Comparison of ENCODE assay signal across 8 mouse cellular contexts in the genomic region with DNA sequence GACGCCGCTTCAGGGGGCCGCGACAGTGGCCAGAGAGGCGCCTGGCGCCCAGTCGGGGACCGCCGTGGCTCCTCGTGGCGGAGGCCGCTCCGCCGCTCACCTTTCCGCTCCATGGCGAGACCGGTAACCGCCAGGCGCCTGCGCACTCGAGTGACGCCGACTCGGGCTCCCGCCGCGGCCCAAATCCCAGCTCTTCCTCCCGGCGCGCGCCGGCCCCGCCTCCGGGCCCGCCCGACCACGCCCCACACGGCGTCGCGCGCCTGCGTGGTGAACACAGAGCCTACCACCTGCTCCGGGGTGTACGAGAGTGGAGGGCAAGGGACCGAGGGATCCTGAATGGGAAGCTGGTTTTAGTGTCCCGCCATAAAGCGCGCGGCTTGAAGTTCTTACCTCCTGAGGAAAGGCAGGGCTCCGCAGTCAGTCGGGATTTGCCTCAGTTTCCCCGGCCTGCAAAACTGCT. TPM values are rescaled to one million over a fixed set of nuclear protein-coding genes. Genes with fewer than 3 reads are reported as not detected.
DNase-seq lines count a peak whose midpoint lies in the region; ATAC-seq and TF ChIP-seq lines count a peak whose summit lies in the region.

Srpk1 (minus strand) TSS at position 410 of the 460 bp plus-strand sequence.

- H3K9me3 ChIP-seq in MEL (replicated peaks; ENCODE audit: insufficient read depth, low read length), result no peaks in the 10 kb centered on the region
- no peaks in the 10 kb centered on the region for H3K9me3 ChIP-seq in lung, embryonic 16.5 days (ENCODE audit: control insufficient read depth, low read length)

- peak within 1 kb of the TSS; percentile 99 for H3K9ac ChIP-seq in MEL (ENCODE audit: control insufficient read depth, low read depth, low read length, poor library complexity, severe bottlenecking)
- H3K9ac ChIP-seq in lung, embryonic 16.5 days (ENCODE audit: low read length), result peak within 1 kb of the TSS; percentile 94

- no peak for TF ChIP-seq RAD21 in MEL (IDR thresholded peaks at IDR 0.05; ENCODE audit: low read depth, low read length)

- peaks cover 21 to 54% of the 10 kb centered on the region in 2 experiments for H3K36me3 ChIP-seq in MEL (ENCODE audit: control insufficient read depth in 1 of 2, insufficient read depth in 2 of 2, low read length in 2 of 2)
- H3K36me3 ChIP-seq in lung, embryonic 16.5 days (ENCODE audit: control insufficient read depth, insufficient read depth, low read length), result peaks cover 7% of the 10 kb centered on the region

- H3K4me2 ChIP-seq in lung, embryonic 16.5 days (ENCODE audit: low read depth, low read length), result peak within 1 kb of the TSS; percentile 76

- TF ChIP-seq EP300 in MEL (IDR thresholded peaks at IDR 0.05; ENCODE audit: low read depth in 1 of 2, low read length in 2 of 2), result peak in 1 of 2 experiments; percentile 39; a peak in 2 of 4 replicates

- TF ChIP-seq CTCF in MEL (IDR thresholded peaks at IDR 0.05 in 2 of 3, conservative IDR thresholded peaks at IDR 0.05 in 1 of 3; ENCODE audit: control insufficient read depth in 1 of 3, insufficient read depth in 1 of 3, low read depth in 2 of 3, low read length in 3 of 3, poor library complexity in 1 of 3, severe bottlenecking in 1 of 3), result no peak
- TF ChIP-seq CTCF in cerebellum, adult 2 months (IDR thresholded peaks at IDR 0.05; ENCODE audit: borderline replicate concordance, insufficient read depth, low read depth, low read length), result no peak

- peak; percentile 93 for DNase-seq in MEL (ENCODE audit: low read depth, low spot score)
- peak; percentile 92 to 93 for DNase-seq in cerebellum, adult 2 months
- peak; percentile 89 for DNase-seq in forelimb bud, embryonic 11.5 days (ENCODE audit: low read depth, low spot score)
- peak; percentile 63 for DNase-seq in layer of hippocampus, adult 9-10 months (ENCODE audit: low spot score)
- peak; percentile 74 for DNase-seq in ovary, postnatal 10 days (ENCODE audit: low spot score)
- DNase-seq in thymus, postnatal 14 days, result peak; percentile 94

- H3K4me3 ChIP-seq in MEL (ENCODE audit: control insufficient read depth in 1 of 2, insufficient read depth in 1 of 2, low read depth in 2 of 2, low read length in 2 of 2), result peak within 1 kb of the TSS; percentile 71 to 99
- peak within 1 kb of the TSS; percentile 93 for H3K4me3 ChIP-seq in cerebellum, adult 2 months (replicated peaks; ENCODE audit: insufficient read depth, low read depth, low read length)
- peak within 1 kb of the TSS; percentile 97 for H3K4me3 ChIP-seq in lung, embryonic 16.5 days (ENCODE audit: low read length)

- WGBS in cerebellum, adult 2 months, result under 1% methylated on average over 53 of the region's 53 CpGs
- under 1% methylated on average over 42 of the region's 53 CpGs for WGBS in lung, embryonic 16.5 days

- TF ChIP-seq POLR2A in MEL (IDR thresholded peaks at IDR 0.05; ENCODE audit: control insufficient read depth in 1 of 2, insufficient read depth in 1 of 2, low read depth in 1 of 2, low read length in 2 of 2, poor library complexity in 1 of 2), result peak; percentile 85 to 88; a peak in 3 of 4 replicates
- TF ChIP-seq POLR2A in cerebellum, adult 2 months (IDR thresholded peaks at IDR 0.05; ENCODE audit: borderline replicate concordance, insufficient read depth, low read length), result peak; percentile 85

- peak within 1 kb of the TSS; percentile 80 for H3K27ac ChIP-seq in MEL (ENCODE audit: control insufficient read depth, low read depth, low read length)
- 0 out of 2 replicates have a peak within 1 kb of the TSS, but pooled peaks have one; percentile 17 for H3K27ac ChIP-seq in cerebellum, adult 2 months (ENCODE audit: insufficient read depth, low read length)
- peak within 1 kb of the TSS; percentile 82 for H3K27ac ChIP-seq in lung, embryonic 16.5 days (ENCODE audit: low read length)

- H3K27me3 ChIP-seq in MEL (ENCODE audit: control insufficient read depth in 1 of 2, insufficient read depth in 2 of 2, low read length in 2 of 2), result no peaks in the 10 kb centered on the region
- H3K27me3 ChIP-seq in cerebellum, adult 2 months (ENCODE audit: control insufficient read depth, insufficient read depth, low read length), result no peaks in the 10 kb centered on the region
- H3K27me3 ChIP-seq in lung, embryonic 16.5 days (ENCODE audit: control insufficient read depth, insufficient read depth, low read depth, low read length), result no peaks in the 10 kb centered on the region

- peaks cover 32 to 48% of the 10 kb centered on the region in 2 experiments for H3K4me1 ChIP-seq in MEL (ENCODE audit: control insufficient read depth in 1 of 2, insufficient read depth in 2 of 2, low read length in 2 of 2)
- H3K4me1 ChIP-seq in cerebellum, adult 2 months (ENCODE audit: control insufficient read depth, insufficient read depth, low read length), result peaks cover 7% of the 10 kb centered on the region
- H3K4me1 ChIP-seq in lung, embryonic 16.5 days (replicated peaks; ENCODE audit: control insufficient read depth, insufficient read depth, low read length), result peaks cover 10% of the 10 kb centered on the region

- ATAC-seq in hematopoietic stem cell, adult 5-6 weeks (replicated peaks in 1 of 2; ENCODE audit: insufficient read depth in 1 of 2, low FRiP score in 2 of 2, low TSS enrichment in 1 of 2, low read depth in 1 of 2, poor library complexity in 2 of 2, severe bottlenecking in 2 of 2), result peak; percentile 74
- peak; percentile 97 for ATAC-seq in lung, embryonic 16.5 days (ENCODE audit: low read depth)

- peaks cover 50% of the 10 kb centered on the region for H3K79me2 ChIP-seq in MEL (ENCODE audit: control insufficient read depth, insufficient read depth, low read length, poor library complexity)

TF ChIP-seq in MEL, 35 proteins besides CTCF, POLR2A, EP300 and RAD21 (continues in another document):
- TF ChIP-seq ZKSCAN1 (IDR thresholded peaks at IDR 0.05; ENCODE audit: low read depth, low read length) (no peak), USF1 (IDR thresholded peaks at IDR 0.05; ENCODE audit: low read depth, low read length) (peak; percentile 36; the same call in 1 of the 2 replicates), UBTF (IDR thresholded peaks at IDR 0.05; ENCODE audit: borderline replicate concordance, insufficient read depth, low read depth, low read length) (no peak), GABPA (IDR thresholded peaks at IDR 0.05; ENCODE audit: low read depth, low read length) (no peak), GATA1 (IDR thresholded peaks at IDR 0.05; ENCODE audit: low read depth, low read length) (no peak), MXI1 (IDR thresholded peaks at IDR 0.05; ENCODE audit: low read depth, low read length) (no peak; the same call in none of the 2 replicates), POLR2AphosphoS5 (IDR thresholded peaks at IDR 0.05; ENCODE audit: borderline replicate concordance, low read depth, low read length) (no peak), CHD1 (IDR thresholded peaks at IDR 0.05; ENCODE audit: low read depth, low read length) (no peak), ELF1 (IDR thresholded peaks at IDR 0.05; ENCODE audit: low read depth, low read length) (peak; percentile 59; the same call in 1 of the 2 replicates), ZMIZ1 (IDR thresholded peaks at IDR 0.05; ENCODE audit: low read depth, low read length) (peak; percentile 92), SMC3 (IDR thresholded peaks at IDR 0.05; ENCODE audit: low read depth, low read length) (no peak), TBP (IDR thresholded peaks at IDR 0.05; ENCODE audit: low read depth, low read length) (peak; percentile 44), TCF12 (IDR thresholded peaks at IDR 0.05; ENCODE audit: low read depth, low read length) (peak; percentile 70), NELFE (IDR thresholded peaks at IDR 0.05; ENCODE audit: low read depth, low read length) (peak; percentile 94), ETS1 (IDR thresholded peaks at IDR 0.05; ENCODE audit: low read depth, low read length) (0 out of 2 replicates have a peak, but pooled peaks have one; percentile 26), JUND (IDR thresholded peaks at IDR 0.05; ENCODE audit: low read depth, low read length) (no peak), MYC (IDR thresholded peaks at IDR 0.05; ENCODE audit: low read depth, low read length) (peak; percentile 60; the same call in 1 of the 2 replicates), CHD2 (IDR thresholded peaks at IDR 0.05; ENCODE audit: low read length) (no peak), MAX (IDR thresholded peaks at IDR 0.05; ENCODE audit: low read length) (peak; percentile 84), MAFK (IDR thresholded peaks at IDR 0.05; ENCODE audit: borderline replicate concordance, low read depth, low read length) (no peak), ZC3H11A (IDR thresholded peaks at IDR 0.05; ENCODE audit: low read depth, low read length) (no peak), RCOR1 (IDR thresholded peaks at IDR 0.05; ENCODE audit: low read depth, low read length) (peak; percentile 41; the same call in 1 of the 2 replicates), MEF2A (IDR thresholded peaks at IDR 0.05; ENCODE audit: extremely low read depth, insufficient replicate concordance, low read depth, low read length, poor library complexity, severe bottlenecking) (peak; percentile 20; the same call in 1 of the 2 replicates), MYB (IDR thresholded peaks at IDR 0.05; ENCODE audit: low read depth, low read length) (peak; percentile 57; the same call in 1 of the 2 replicates), TAL1 (IDR thresholded peaks at IDR 0.05; ENCODE audit: low read length) (no peak), SIN3A (IDR thresholded peaks at IDR 0.05; ENCODE audit: low read length) (no peak), MAZ (IDR thresholded peaks at IDR 0.05; ENCODE audit: low read depth, low read length) (no peak; the same call in 1 of the 2 replicates), E2F4 (IDR thresholded peaks at IDR 0.05; ENCODE audit: borderline replicate concordance, low read depth, low read length) (peak; percentile 66; the same call in 1 of the 2 replicates), NRF1 (IDR thresholded peaks at IDR 0.05; ENCODE audit: insufficient read depth, low read depth, low read length, poor library complexity, severe bottlenecking) (peak; percentile 93), POLR2AphosphoS2 (IDR thresholded peaks at IDR 0.05; ENCODE audit: low read length) (peak; percentile 74; the same call in 1 of the 2 replicates), BHLHE40 (IDR thresholded peaks at IDR 0.05; ENCODE audit: borderline replicate concordance, low read depth, low read length) (no peak), ZNF384 (IDR thresholded peaks at IDR 0.05; ENCODE audit: low read depth, low read length) (no peak)

RNA-seq across cellular contexts. Expression of gene Srpk1, which starts in this region (rescaled TPM):
- total RNA-seq in MEL (2012; rRNA removed), result 125 and 138 TPM in 2 replicates
- polyA plus RNA-seq in MEL (2012; ENCODE audit: insufficient read depth in 1 of 2, insufficient read length in 2 of 2, low read depth in 1 of 2, low replicate concordance in 2 of 2, missing spikeins in 1 of 2), result 100 to 1,000 TPM; 119 to 211 TPM
- polyA plus RNA-seq in cerebellum, adult 2 months (2012; rRNA removed), result 45.9 and 47.5 TPM in 2 replicates
- total RNA-seq in hematopoietic stem cell, adult 5-6 weeks (2017), result 123 and 135 TPM in 2 replicates
- 62.2 and 69.2 TPM in 2 replicates for polyA plus RNA-seq in lung, embryonic 16.5 days (2015; fragmentation: Nextera tagmentation; extraction: Ambion mirVana)

Comparison
In these comparisons a context has a peak if more than half of its experiments do, and no peak if none do; other contexts are left out.
1. Peak in every context shown above with its lines: DNase-seq, ATAC-seq, H3K4me3 ChIP-seq and H3K27ac ChIP-seq.
2. H3K27ac ChIP-seq: peak in every context shown above with its lines; median percentile 82 in lung, embryonic 16.5 days; 80 in MEL; 17 in cerebellum, adult 2 months.